Mouse (Mus musculus) Patski (cell line): ENCODE results near the gene Ccr6. TPM values are rescaled to one million over a fixed set of nuclear protein-coding genes. Genes with fewer than 3 reads are reported as not detected.
A peak's percentile ranks its signal among the peaks of the same experiment; 100 is the strongest.
"Not testable (repeated sequence)": the region's sequence is repeated elsewhere in the genome, so short reads cannot be mapped to it uniquely, and the experiment has no call there.

Source experiments
- ATAC-seq: fragments of 100-300 bp; one replicate; pipeline ENCODE4 v1.8.0; 2021
- CTCF ChIA-PET: fragments of 350-600 bp; sonication (Branson Sonifier 250); formaldehyde crosslinking; loops from one replicate; lab custom pipeline; 2022; ENCODE audit warnings: inconsistent platforms; lab: Charles Lee
- POLR2A ChIA-PET: fragments of 350-600 bp; sonication (Branson Sonifier 250); formaldehyde crosslinking; loops from one replicate; lab custom pipeline; 2022; ENCODE audit warnings: antibody characterized with exemption, inconsistent platforms; lab: Charles Lee
- DNase-seq: peaks from one replicate; pipeline ENCODE4 v3.0.0-alpha.2; 2011; ENCODE audit warnings: low read depth, low spot score
- H3K27me3 ChIP-seq: fragments of 371-371 bp; one replicate; pipeline ENCODE4 v1.5.1; 2021
- CTCF ChIP-seq: fragments of 100-300 bp; IDR thresholded peaks from one replicate; pipeline ENCODE4 v1.5.1; 2021
- in situ Hi-C: fragments of 300-500 bp; cut with MboI; formaldehyde crosslinking; loops from 3 replicates; pipeline ENCODE4 v1.11.1; 2018; ENCODE audit warnings: low pct_unique_long_range_greater_than_20kb, mixed read lengths
- polyA plus RNA-seq: library from polyadenylated mRNA; unstranded; gene quantifications from one replicate; pipeline ENCODE4 v1.2.3, GENCODE M21; 2021

Gene Ccr6
- not detected for polyA plus RNA-seq

DNA sequence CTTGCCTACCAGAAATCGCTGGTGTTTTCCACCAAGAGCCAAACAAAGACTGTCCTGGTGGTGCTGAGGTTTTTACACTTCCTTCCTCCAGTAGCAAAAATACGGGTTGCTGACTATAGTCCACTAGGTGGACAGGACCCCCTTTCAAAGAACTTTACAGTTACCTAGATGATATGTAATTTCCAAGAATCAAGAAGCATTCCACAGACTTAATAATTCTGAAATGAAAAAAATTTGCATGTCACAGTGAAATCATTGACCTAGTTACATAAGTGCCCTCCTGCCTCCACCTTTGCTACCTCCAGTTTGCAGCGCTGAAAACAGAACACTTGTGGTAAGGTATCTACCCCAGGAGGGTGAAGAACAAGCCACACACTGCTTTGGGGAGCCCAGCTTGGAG is at the start of gene Ccr6:
Ccr6 (plus strand) TSS at position 301 of the 400 bp plus-strand sequence.
- peaks cover 21% of the 10 kb centered on the region for H3K27me3 ChIP-seq
- in situ Hi-C loops: no loop called here
- POLR2A ChIA-PET: no interaction called here

DNA sequence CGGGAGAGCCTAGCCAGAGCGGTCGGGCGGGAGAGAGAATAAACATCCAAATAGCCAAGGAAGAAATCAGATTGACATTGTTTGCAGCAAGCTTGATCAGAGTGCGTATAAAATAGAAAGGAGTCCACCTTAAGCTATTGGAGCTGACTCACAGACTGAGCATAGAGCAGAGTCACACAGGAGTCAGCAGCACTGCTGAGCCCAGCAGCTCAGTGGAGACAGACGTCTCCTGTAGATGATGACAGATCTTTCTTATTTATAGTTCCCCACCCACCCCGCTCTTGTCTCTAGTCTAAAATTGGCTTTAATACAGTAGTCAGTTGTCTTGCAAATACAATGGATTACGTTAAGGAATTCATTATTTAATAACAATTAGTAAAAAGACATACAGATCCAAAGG is 42.2 kb upstream of the Ccr6 start:
- ChIA-PET CTCF (no interaction called here), POLR2A (no interaction called here)
- in situ Hi-C loops: loop anchor here (25.0 kb wide), 1 partner anchor 331 kb away; no protein-coding TSS in a partner anchor
- ATAC-seq (no peak), DNase-seq (no peak)
- no peak for TF ChIP-seq CTCF
- no peaks in the 10 kb centered on the region for H3K27me3 ChIP-seq

More for the DNA sequence above, at the start of gene Ccr6:
- CTCF ChIA-PET: no interaction called here
- no peak for TF ChIP-seq CTCF
- DNase-seq (no peak), ATAC-seq (no peak)

DNA sequence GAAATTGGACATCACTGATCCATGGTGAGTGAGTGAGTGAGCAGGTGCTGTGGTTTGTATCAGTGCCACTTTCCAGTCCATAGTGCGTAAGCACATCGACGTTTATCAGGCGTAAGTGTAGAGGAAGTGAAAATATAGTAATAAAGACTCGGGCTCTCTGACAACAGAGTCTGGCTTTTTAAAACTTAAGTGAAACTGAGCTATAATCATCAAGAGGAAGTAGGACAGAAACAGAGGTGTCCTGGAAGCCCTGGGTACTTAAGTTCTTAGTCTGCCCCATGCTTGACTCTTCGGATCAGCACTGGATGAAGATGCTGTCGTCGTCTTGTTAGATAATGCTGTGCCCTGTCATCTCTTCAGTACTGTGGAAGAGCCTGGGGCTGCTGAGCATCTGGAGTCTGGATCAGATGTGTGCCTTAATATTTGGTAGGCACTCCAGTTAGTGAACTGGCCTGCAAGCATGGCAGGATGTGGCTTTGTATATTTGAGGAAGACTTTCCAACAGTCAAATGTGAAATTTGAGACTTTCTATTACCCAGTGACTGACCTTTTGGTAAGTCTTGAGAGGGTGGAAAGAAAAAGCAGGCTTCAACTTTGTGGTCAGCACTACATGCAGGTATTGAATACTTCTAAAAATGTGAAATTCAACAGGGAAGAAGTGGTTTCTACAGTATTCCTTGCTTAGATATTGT is 40.0 kb upstream of the Ccr6 start:
- CTCF ChIA-PET: no interaction called here
- no peak for TF ChIP-seq CTCF
- POLR2A ChIA-PET: no interaction called here
- ATAC-seq: no peak
- in situ Hi-C loops: loop anchor here (25.0 kb wide), 1 partner anchor 334 kb away; no protein-coding TSS in a partner anchor
- no peak for DNase-seq
- no peaks in the 10 kb centered on the region for H3K27me3 ChIP-seq

DNA sequence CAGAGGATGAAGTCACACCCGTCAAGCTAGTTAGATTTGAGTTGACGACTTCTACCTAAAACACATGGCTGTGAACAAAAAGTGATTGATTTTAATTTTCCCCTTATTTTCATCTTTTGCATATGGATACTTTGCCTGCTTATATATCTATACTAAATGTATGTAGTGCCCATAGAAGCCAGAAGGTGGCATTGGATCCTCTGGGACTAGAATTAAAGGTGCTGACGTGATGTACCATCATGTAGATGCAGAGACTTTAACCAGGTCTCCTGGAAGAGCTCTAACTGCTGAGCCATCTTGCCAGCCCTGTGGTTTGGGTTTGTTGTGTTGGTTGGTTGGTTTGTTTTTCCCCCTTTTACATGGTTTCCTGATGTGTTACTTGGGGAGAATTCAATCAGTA is 38.2 kb upstream of the Ccr6 start:
- ATAC-seq (no peak), DNase-seq (no peak)
- ChIA-PET CTCF (no interaction called here), POLR2A (interaction anchor here (0.6 kb wide), 1 partner anchor 12 kb away, joined by 3 read pairs; no protein-coding TSS in a partner anchor)
- in situ Hi-C loops: loop anchor here (25.0 kb wide), 1 partner anchor 335 kb away; no protein-coding TSS in a partner anchor
- peak; percentile 32 for TF ChIP-seq CTCF
- no peaks in the 10 kb centered on the region for H3K27me3 ChIP-seq

DNA sequence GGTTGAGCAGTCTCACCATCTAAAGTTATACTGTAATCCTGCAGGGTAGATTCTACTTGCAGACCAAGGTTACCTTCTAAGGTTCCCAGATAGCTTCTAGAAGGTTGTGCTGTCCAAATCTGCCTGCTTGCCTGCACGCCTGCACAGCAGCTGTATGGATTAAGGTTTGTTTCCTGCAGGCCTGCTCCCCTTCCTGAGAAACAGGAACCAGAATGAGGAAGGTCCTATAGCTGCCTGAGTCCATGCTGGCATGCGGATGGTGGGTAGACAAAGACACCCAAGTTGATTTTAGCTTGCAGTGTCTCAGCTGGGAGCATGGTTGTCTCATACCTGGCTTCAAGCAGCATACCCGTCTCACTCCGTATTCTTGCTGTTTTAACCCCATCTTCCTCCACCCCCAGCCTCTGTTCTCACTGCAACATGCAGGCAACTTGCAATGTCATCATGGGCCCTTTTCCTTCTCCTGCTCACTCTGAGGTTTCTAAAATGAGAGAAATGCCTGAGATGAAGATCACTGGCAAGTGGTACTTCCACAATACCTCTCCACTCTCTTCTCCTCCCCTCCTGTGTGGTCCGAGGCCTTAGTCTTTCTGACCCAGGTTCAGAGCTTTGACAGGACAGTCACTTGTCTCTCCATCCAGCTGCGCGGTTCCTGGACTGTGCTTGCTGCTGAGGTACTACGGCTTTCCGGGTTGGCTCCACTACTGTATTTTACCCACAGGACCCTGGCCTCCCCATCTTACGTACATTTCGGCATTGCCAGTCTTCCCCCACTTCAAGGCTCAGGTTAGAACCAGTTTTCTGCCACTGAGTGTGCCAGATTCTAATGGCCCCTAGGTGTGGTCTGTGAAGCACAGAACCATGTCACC is 36.5 kb upstream of the Ccr6 start:
- DNase-seq: no peak
- ChIA-PET POLR2A (no interaction called here), CTCF (interaction anchor here (0.9 kb wide), 1 partner anchor 11 kb away, joined by 3 read pairs; no protein-coding TSS in a partner anchor)
- ATAC-seq: no peak
- H3K27me3 ChIP-seq: no peaks in the 10 kb centered on the region
- TF ChIP-seq CTCF: no peak
- in situ Hi-C loops: loop anchor here (25.0 kb wide), 1 partner anchor 337 kb away; no protein-coding TSS in a partner anchor

DNA sequence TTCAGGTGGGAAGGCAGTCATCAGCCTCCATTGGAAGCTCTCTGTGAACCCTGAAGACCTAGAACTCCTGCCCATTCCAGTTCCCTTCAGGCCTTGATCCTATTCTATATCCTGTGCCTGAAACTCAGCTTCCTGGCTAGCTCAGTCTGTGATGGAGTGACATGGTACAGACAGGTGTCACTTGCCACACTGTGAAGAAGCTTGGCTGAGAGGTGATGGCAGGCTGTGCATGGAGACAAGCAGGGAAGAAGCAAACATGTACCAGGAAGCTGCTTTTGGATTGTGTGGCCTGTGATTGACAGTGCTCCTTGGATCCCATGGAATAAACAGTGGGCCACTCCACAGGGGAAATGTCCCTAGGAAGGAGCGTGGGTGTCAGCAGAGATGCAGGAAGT is 35.9 kb upstream of the Ccr6 start:
- no peaks in the 10 kb centered on the region for H3K27me3 ChIP-seq
- ChIA-PET CTCF (no interaction called here), POLR2A (no interaction called here)
- in situ Hi-C loops: loop anchor here (25.0 kb wide), 1 partner anchor 338 kb away; no protein-coding TSS in a partner anchor
- TF ChIP-seq CTCF: no peak
- no peak for DNase-seq
- no peak for ATAC-seq

DNA sequence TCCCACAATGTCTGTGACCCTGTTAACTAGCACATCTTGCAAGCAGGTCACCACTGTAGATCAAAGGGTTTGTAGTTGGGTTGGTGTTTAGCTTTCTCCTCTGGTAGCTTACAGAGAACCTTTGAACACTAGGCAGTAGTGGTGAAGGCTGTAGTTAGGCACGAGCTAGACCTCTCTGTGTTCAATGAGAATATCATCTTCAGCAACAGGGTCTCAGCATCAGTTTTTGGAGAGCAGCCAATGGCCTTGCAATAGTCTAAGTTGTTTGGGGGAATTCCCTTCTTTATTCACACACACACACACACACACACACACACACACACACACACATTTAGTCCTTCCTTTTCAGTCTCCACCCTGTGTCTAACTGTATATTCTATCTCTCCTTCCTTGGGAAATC is 32.4 kb upstream of the Ccr6 start:
- POLR2A ChIA-PET: no interaction called here
- in situ Hi-C loops: no loop called here
- no peak for TF ChIP-seq CTCF
- no peaks in the 10 kb centered on the region for H3K27me3 ChIP-seq
- ATAC-seq (no peak), DNase-seq (no peak)
- CTCF ChIA-PET: interaction anchor here (0.9 kb wide), 1 partner anchor 158 kb away, joined by 3 read pairs; no protein-coding TSS in a partner anchor

DNA sequence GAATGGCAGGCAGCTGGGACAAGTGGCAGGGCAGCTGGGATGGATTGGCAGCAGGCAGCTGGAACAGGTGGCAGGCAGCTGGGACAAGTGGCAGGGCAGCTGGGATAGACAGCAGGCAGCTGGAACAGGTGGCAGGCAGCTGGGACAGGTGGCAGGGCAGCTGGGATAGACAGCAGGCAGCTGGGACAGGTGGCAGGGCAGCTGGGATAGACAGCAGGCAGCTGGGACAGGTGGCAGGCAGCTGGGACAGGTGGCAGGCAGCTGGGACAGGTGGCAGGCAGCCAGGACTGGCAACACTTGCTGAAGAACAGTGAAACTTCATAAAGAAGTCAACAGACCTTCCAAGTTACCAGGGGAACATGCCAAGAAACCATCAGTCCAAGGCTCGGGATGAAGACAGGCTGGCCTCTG is 30.6 kb upstream of the Ccr6 start:
- CTCF ChIA-PET, ATAC-seq, DNase-seq, H3K27me3 ChIP-seq, POLR2A ChIA-PET, in situ Hi-C loops: not testable (repeated sequence)

DNA sequence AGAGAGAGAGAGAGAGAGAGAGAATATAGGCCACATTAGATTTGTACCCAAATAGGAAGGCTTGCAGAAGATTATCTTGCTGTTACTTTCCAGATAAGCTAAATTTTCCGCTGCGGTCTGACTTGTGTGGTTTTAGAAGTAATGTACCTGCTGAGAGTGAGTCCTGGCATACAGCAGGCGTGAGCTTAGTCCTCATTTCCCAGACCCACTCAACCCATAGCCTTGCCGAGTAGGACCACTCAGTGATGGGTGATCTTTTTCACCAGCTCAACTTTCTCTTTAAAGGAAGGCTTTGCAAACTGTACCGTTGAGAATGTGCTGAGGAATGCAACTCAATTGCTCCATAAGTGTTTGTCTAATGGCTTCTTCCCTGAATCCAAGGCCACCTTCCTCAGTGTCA is 29.2 kb upstream of the Ccr6 start:
- POLR2A ChIA-PET: no interaction called here
- CTCF ChIA-PET: no interaction called here

DNA sequence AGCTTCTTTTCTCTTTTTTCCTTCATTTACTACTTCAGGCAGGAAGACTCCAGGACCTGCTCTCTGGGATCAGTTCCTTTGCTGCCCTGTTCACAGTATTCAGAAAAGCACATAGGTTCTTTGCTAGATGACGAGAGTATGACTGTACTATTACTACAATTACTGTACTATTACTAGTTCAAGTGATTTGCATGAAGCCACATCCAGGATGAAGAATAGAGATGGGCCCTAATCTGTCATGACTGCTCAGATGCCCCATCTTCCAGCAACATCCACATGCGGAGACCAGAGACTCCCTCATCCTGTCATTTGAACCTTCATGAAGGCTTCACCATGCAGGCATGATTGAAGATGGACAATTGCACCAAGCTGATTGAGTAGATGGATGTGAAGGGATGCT is 26.1 kb upstream of the Ccr6 start:
- ATAC-seq (no peak), DNase-seq (no peak)
- no peak for TF ChIP-seq CTCF
- CTCF ChIA-PET: no interaction called here
- in situ Hi-C loops: no loop called here
- POLR2A ChIA-PET: interaction anchor here (0.5 kb wide), 1 partner anchor 12 kb away, joined by 3 read pairs; no protein-coding TSS in a partner anchor
- peaks cover 14% of the 10 kb centered on the region for H3K27me3 ChIP-seq

More for the DNA sequence above, 29.2 kb upstream of the Ccr6 start:
- no peak for TF ChIP-seq CTCF
- peaks cover 5% of the 10 kb centered on the region for H3K27me3 ChIP-seq
- in situ Hi-C loops: no loop called here
- ATAC-seq (no peak), DNase-seq (no peak)

DNA sequence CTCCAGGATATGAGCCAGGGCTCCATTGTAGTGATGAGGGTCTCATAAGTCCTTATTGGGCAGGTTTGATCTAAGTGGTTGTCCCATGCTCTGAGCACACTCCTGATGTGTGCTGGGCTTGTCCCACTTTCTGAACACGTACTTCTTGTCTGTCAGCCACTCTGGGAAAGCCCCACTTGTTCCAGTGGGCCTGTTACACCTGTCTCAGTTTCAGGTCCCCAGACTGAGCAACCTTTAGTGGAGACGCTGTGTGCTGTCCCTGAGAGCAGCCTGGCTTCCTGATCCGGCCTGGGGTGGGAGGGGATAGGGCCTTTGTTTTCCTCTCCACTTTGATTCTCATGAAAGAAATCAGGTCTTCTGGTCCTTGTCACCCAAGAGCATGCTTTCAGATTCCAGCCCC is 25.7 kb upstream of the Ccr6 start:
- H3K27me3 ChIP-seq: peaks cover 14% of the 10 kb centered on the region
- ChIA-PET CTCF (no interaction called here), POLR2A (no interaction called here)
- no peak for DNase-seq
- no peak for TF ChIP-seq CTCF
- in situ Hi-C loops: no loop called here
- no peak for ATAC-seq
